Mouse (Mus musculus) kidney, postnatal 14 days (tissue): Measurements from ENCODE around the gene Prdm16.

Experiments used
- DNase-seq: peaks from one replicate; pipeline ENCODE4 v3.0.0; 2022; ENCODE audit warnings: mixed read lengths

The Prdm16 gene

GRCm38 (mm10) chr4:154511767-154512166 lies 124.9 kb downstream of the Prdm16 start:
- no peak for DNase-seq

GRCm38 (mm10) chr4:154506774-154507435 lies 129.8 kb downstream of the Prdm16 start:
- no peak for DNase-seq

GRCm38 (mm10) chr4:154505313-154505712 lies 131.4 kb downstream of the Prdm16 start:
- DNase-seq, result peak; percentile 34

- DNase-seq, result no peak
Measured at GRCm38 (mm10) chr4:154503260-154503829, 133.3 kb downstream of the Prdm16 start.

- DNase-seq, result no peak
Measured at GRCm38 (mm10) chr4:154502403-154503000, 134.2 kb downstream of the Prdm16 start.

GRCm38 (mm10) chr4:154500695-154501094 lies 136.0 kb downstream of the Prdm16 start:
- no peak for DNase-seq

GRCm38 (mm10) chr4:154499701-154500523 lies 136.8 kb downstream of the Prdm16 start:
- DNase-seq, result peak; percentile 83

GRCm38 (mm10) chr4:154497423-154498175 lies 139.1 kb downstream of the Prdm16 start:
- DNase-seq, result peak; percentile 42

- peak; percentile 97 for DNase-seq
Measured at GRCm38 (mm10) chr4:154496991-154497390, 139.7 kb downstream of the Prdm16 start.

- DNase-seq, result no peak
Measured at GRCm38 (mm10) chr4:154496522-154496921, 140.2 kb downstream of the Prdm16 start.

- DNase-seq, result no peak
Measured at GRCm38 (mm10) chr4:154493996-154494395, 142.7 kb downstream of the Prdm16 start.

- DNase-seq, result no peak
Measured at GRCm38 (mm10) chr4:154492714-154493121, 144.0 kb downstream of the Prdm16 start.

GRCm38 (mm10) chr4:154492268-154492667 lies 144.4 kb downstream of the Prdm16 start:
- DNase-seq, result no peak

GRCm38 (mm10) chr4:154488031-154488430 lies 148.6 kb downstream of the Prdm16 start:
- DNase-seq, result no peak

- no peak for DNase-seq
Measured at GRCm38 (mm10) chr4:154482695-154483094, 154.0 kb downstream of the Prdm16 start.

GRCm38 (mm10) chr4:154481771-154482637 lies 154.7 kb downstream of the Prdm16 start:
- no peak for DNase-seq

- DNase-seq, result no peak
Measured at GRCm38 (mm10) chr4:154480544-154481260, 156.0 kb downstream of the Prdm16 start.

- DNase-seq, result peak; percentile 26
Measured at GRCm38 (mm10) chr4:154480143-154480542, 156.5 kb downstream of the Prdm16 start.

- DNase-seq, result peak; percentile 47
Measured at GRCm38 (mm10) chr4:154478933-154479613, 157.6 kb downstream of the Prdm16 start.
